Mouse (Mus musculus) forebrain, embryonic 14.5 days (tissue): ENCODE data around the gene Spats2l. TPM values are rescaled to one million over a fixed set of nuclear protein-coding genes. Genes with fewer than 3 reads are reported as not detected.
A peak's percentile ranks its signal among the peaks of the same experiment; 100 is the strongest.

ENCODE experiments used
- ATAC-seq: fragments of 200-750 bp; cut with Nextera tagmentation; 2 replicates; pipeline ENCODE4 v1.8.0; 2017; ENCODE audit warnings: mild to moderate bottlenecking, moderate library complexity
- DNase-seq: peaks from one replicate; pipeline ENCODE4 v3.0.0-alpha.2; 2015; ENCODE audit warnings: low spot score
- H3K27ac ChIP-seq: fragments of 300-500 bp; sonication (generic); 2 replicates; pipeline ENCODE4 v1.5.1; 2014; ENCODE audit warnings: low read depth, mild to moderate bottlenecking, control low read depth, low read length, moderate library complexity
- H3K27me3 ChIP-seq: fragments of 300-500 bp; sonication (generic); replicated peaks from 2 replicates; pipeline ENCODE4 v1.6.1; 2014; ENCODE audit warnings: low read length, control low read depth, mixed read lengths; ENCODE audit not compliant: control insufficient read depth, insufficient read depth
- H3K36me3 ChIP-seq: fragments of 300-500 bp; sonication (generic); 2 replicates; pipeline ENCODE4 v1.6.1; 2014; ENCODE audit warnings: low read length, control low read depth; ENCODE audit not compliant: control insufficient read depth, insufficient read depth
- H3K4me1 ChIP-seq: fragments of 300-500 bp; sonication (generic); 2 replicates; pipeline ENCODE4 v1.6.1; 2014; ENCODE audit warnings: antibody characterized with exemption, low read length, control low read depth; ENCODE audit not compliant: control insufficient read depth, insufficient read depth
- H3K4me2 ChIP-seq: fragments of 300-500 bp; sonication (generic); 2 replicates; pipeline ENCODE4 v1.6.1; 2014; ENCODE audit warnings: mild to moderate bottlenecking, control low read depth, low read length
- H3K4me3 ChIP-seq: fragments of 300-500 bp; sonication (generic); 2 replicates; pipeline ENCODE4 v1.5.1; 2014; ENCODE audit warnings: low read depth, low read length, control low read depth
- H3K9ac ChIP-seq: fragments of 300-500 bp; sonication (generic); 2 replicates; pipeline ENCODE4 v1.6.1; 2014; ENCODE audit warnings: mild to moderate bottlenecking, low read length, control low read depth, moderate library complexity
- H3K9me3 ChIP-seq: fragments of 300-500 bp; sonication (generic); replicated peaks from 2 replicates; pipeline ENCODE4 v1.6.1; 2016; ENCODE audit warnings: low read length, control low read depth, mixed read lengths; ENCODE audit not compliant: control insufficient read depth
- WGBS: fragments of 180-500 bp; shearing (Covaris S2); extraction: QIAGEN DNeasy Blood & Tissue Kit; methylation state at CpG from one replicate; pipeline ENCODE4 v1.1.7; 2014; 5-methylcytosine and 5-hydroxymethylcytosine counted together
- polyA plus RNA-seq: library from polyadenylated mRNA; unstranded; fragments of >200 nt; fragmentation: Nextera tagmentation; extraction: Ambion mirVana; gene quantifications from 2 replicates; pipeline ENCODE4 v1.2.1, GENCODE M21; 2014

Spats2l gene
- polyA plus RNA-seq, 1 experiment from 2014 or later: 45.4 TPM

DNA sequence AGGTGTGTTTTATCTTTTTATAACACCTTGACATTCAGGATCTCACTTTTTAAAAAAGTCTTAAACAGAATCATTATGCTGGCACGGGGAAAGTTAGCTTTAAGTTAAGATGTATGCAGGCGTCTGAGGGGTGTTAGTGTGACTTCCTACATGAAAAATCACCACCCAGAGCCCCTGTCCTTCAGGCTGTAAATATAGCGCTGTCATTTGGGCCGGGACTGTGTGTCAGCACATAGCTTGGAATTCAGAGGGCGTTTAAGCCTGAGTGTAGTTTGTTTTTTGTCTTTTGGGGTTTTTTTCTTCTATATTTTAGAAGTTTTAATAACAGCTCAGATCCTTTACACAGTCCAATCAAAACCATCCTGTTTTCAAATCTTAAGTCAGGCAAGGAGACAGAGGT lies 115.8 kb downstream of the Spats2l start:
- Histone ChIP-seq H3K27ac (no peak overlapping the region), H3K4me2 (no peak overlapping the region), H3K4me1 (0 out of 2 replicates have a peak, but pooled peaks cover 3% of the 10 kb centered on the region), H3K9me3 (no peaks in the 10 kb centered on the region), H3K27me3 (no peaks in the 10 kb centered on the region), H3K4me3 (no peak overlapping the region), H3K36me3 (0 out of 2 replicates have a peak, but pooled peaks cover 2% of the 10 kb centered on the region), H3K9ac (no peak overlapping the region)
- ATAC-seq (no peak), DNase-seq (no peak)
- 47% methylated on average over 5 of the region's 5 CpGs for WGBS

DNA sequence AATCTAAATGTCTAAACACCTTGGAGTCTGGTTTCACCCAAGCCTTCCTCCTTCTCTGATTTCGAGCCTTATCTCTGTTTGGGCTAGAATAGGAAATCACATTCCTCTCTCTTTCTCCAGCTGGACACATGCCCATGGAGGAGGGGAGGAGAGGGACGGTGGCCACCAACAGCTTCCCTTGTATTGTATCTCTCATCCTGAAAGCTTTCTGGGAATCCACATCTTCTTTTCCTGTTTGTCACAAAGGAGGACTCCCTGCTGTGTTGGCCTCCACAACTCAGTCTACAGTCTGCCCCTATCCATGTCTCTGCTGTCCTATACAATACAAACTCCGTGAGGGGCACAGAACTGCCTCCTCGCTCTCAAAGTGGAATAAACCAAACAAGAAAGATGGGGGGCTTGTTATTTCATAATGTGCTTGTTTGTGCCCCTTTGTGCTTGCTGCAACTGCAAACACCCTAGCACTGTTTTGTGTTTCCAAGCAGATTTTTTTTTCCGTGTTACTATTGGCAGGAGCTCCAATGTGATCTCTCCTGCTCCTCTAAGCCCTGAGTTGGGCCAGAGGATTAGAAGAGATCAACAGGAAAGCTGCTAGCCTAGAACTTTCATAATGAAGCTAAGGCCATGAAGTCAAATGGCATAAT lies 116.4 kb downstream of the Spats2l start:
- H3K27me3 ChIP-seq: no peaks in the 10 kb centered on the region
- ATAC-seq (peak; percentile 34; the same call in 1 of the 2 replicates), DNase-seq (peak; percentile 36)
- no peak overlapping the region for H3K4me3 ChIP-seq
- H3K9ac ChIP-seq: no peak overlapping the region
- H3K4me1 ChIP-seq: 0 out of 2 replicates have a peak, but pooled peaks cover 3% of the 10 kb centered on the region
- H3K9me3 ChIP-seq: no peaks in the 10 kb centered on the region
- H3K4me2 ChIP-seq: no peak overlapping the region
- no peak overlapping the region for H3K27ac ChIP-seq
- WGBS: 13% methylated on average over 5 of the region's 5 CpGs
- 0 out of 2 replicates have a peak, but pooled peaks cover 2% of the 10 kb centered on the region for H3K36me3 ChIP-seq

DNA sequence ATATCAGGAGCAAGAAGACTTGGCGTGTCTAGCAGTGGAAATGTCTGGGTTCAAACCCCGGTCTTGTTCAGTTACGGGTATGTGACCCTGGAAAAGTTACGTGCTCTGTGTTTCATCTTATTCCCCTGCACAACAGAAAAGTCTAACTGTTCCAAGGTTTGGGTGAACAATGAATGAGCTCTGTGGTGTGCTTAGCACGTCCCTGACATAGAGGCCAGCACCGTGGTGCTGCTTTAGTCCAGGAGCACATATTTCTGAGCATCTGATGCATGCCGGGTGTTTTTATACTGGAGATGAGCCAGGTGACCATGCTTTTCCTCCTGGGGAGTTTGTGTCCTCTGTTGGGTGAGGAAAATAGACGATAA lies 116.9 kb downstream of the Spats2l start:
- Histone ChIP-seq H3K4me2 (no peak overlapping the region), H3K4me1 (0 out of 2 replicates have a peak, but pooled peaks cover 3% of the 10 kb centered on the region), H3K9me3 (no peaks in the 10 kb centered on the region), H3K9ac (no peak overlapping the region), H3K36me3 (0 out of 2 replicates have a peak, but pooled peaks cover 2% of the 10 kb centered on the region), H3K27ac (no peak overlapping the region), H3K27me3 (no peaks in the 10 kb centered on the region), H3K4me3 (no peak overlapping the region)
- DNase-seq (no peak), ATAC-seq (no peak)
- WGBS: 76% methylated on average over 8 of the region's 8 CpGs

DNA sequence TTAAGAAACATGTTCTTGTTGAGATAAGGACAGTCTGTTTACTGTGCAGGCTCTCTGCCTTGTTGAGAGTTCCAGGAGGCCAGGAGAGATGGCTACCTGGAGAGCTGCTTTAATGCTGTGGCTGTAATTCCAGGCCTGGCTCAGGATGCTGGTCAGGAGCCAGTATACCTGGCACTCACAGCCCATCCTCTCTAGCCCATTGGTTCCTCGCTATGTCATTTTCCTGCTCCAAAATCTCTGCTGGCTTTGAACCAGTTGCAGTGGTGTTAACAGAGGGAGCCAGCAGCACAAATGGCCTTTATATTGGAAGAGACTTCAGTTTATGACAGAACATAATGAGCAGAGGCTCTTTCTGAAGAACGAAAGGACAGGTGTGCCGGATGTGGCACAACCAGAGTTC lies 127.5 kb downstream of the Spats2l start:
- Histone ChIP-seq H3K9me3 (no peaks in the 10 kb centered on the region), H3K36me3 (no peaks in the 10 kb centered on the region), H3K27ac (no peak overlapping the region), H3K4me1 (no peaks in the 10 kb centered on the region), H3K27me3 (no peaks in the 10 kb centered on the region), H3K9ac (no peak overlapping the region), H3K4me2 (no peak overlapping the region), H3K4me3 (no peak overlapping the region)
- 85% methylated on average over 3 of the region's 3 CpGs for WGBS
- ATAC-seq (no peak), DNase-seq (no peak)

DNA sequence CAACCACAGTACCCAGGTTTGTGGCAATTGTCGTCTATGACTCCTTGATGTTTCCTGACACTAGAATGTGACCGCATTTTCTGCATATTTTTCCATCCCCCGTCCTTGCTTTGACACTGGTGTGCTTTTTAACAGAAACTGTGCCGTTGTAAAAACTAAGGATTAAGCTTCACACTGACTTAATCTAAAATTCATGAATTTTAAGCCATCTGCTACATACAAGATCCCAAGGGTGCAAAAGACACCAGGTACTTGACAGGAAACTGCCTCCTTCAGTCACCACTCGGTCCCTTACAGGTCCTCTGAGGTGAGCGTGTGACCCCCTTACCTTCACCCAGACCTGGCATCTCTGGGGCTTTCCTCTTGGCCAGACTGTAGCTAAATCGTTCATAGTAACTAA lies 129.8 kb downstream of the Spats2l start:
- Histone ChIP-seq H3K27ac (no peak overlapping the region), H3K4me1 (no peaks in the 10 kb centered on the region), H3K4me3 (no peak overlapping the region), H3K9me3 (no peaks in the 10 kb centered on the region), H3K27me3 (no peaks in the 10 kb centered on the region), H3K36me3 (no peaks in the 10 kb centered on the region; the same call in 1 of the 2 replicates), H3K9ac (no peak overlapping the region), H3K4me2 (no peak overlapping the region)
- WGBS: 80% methylated on average over 7 of the region's 7 CpGs
- DNase-seq: no peak
- ATAC-seq: no peak

DNA sequence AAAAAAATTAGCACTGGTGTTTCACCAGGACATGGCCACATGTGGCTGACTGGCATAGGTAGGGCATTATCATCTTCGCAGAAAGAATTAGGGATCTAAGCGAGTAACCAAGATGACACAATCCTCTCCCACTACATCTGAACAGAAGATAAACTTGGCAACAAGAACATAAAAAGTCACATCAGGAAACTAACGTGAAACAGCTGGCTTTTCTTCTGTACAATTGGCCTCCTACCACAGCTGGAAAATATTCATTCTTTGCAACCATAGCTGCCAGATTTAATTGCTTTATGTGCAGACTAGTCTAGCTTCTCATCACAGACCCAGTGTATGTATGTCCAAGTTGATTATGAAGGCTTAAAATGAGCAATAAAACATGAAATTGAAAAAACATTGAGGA lies 131.9 kb downstream of the Spats2l start:
- H3K36me3 ChIP-seq: no peaks in the 10 kb centered on the region; the same call in 1 of the 2 replicates
- 88% methylated on average over 3 of the region's 3 CpGs for WGBS
- H3K4me2 ChIP-seq: no peak overlapping the region

DNA sequence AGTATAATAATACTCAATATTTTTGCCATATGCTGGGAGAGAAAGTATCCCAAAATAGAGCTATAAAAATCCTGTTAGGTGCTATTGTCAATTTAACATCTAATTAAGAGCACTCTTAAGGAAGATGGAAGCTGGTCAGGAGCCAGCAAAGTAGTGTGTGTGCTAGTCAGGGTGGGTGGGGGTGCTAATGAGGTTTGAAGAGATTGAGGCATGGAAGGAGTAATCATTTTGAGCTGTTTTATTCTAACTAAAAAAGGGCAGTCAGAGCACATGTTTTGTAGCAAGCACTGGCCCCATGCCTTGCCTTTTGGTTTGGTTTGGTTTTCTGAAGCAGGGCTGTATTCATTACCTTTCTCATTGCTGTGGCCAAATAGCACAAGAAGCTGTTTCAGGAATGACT lies 132.3 kb downstream of the Spats2l start:
- no peak overlapping the region for H3K9ac ChIP-seq
- H3K4me3 ChIP-seq: no peak overlapping the region
- H3K9me3 ChIP-seq: no peaks in the 10 kb centered on the region
- H3K4me1 ChIP-seq: no peaks in the 10 kb centered on the region
- H3K36me3 ChIP-seq: no peaks in the 10 kb centered on the region; the same call in 1 of the 2 replicates
- ATAC-seq (peak; percentile 42; the same call in 1 of the 2 replicates), DNase-seq (peak; percentile 54)
- no peak overlapping the region for H3K4me2 ChIP-seq
- no peaks in the 10 kb centered on the region for H3K27me3 ChIP-seq
- H3K27ac ChIP-seq: no peak overlapping the region

More for the DNA sequence above, 131.9 kb downstream of the Spats2l start:
- Histone ChIP-seq H3K27me3 (no peaks in the 10 kb centered on the region), H3K9ac (no peak overlapping the region), H3K27ac (no peak overlapping the region), H3K4me3 (no peak overlapping the region), H3K9me3 (no peaks in the 10 kb centered on the region), H3K4me1 (no peaks in the 10 kb centered on the region)
- no peak for DNase-seq
- ATAC-seq: no peak

DNA sequence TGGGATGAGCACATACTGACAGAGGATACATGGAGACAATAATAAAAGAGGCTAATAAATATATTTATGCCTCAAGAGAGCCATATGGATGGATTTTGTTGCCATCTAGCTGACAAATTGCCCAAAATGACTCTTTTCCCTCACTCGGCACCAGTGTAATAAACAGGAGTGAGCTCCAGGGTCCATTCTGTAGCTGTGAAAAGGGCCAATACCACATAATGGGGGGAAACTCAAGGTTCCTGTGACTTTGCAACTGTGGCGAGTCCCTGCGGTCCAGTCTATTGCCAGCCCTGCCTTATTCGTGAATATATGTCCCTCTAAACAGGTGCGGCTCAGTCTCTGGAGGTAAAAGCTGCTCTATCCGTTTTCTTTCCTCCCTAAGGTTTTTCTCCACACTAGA lies 137.6 kb downstream of the Spats2l start:
- Histone ChIP-seq H3K4me1 (no peaks in the 10 kb centered on the region), H3K27ac (no peak overlapping the region), H3K4me2 (no peak overlapping the region), H3K36me3 (no peaks in the 10 kb centered on the region; the same call in 1 of the 2 replicates), H3K27me3 (no peaks in the 10 kb centered on the region), H3K9ac (no peak overlapping the region), H3K9me3 (no peaks in the 10 kb centered on the region), H3K4me3 (no peak overlapping the region)
- 87% methylated on average over 6 of the region's 6 CpGs for WGBS
- no peak for ATAC-seq
- no peak for DNase-seq

DNA sequence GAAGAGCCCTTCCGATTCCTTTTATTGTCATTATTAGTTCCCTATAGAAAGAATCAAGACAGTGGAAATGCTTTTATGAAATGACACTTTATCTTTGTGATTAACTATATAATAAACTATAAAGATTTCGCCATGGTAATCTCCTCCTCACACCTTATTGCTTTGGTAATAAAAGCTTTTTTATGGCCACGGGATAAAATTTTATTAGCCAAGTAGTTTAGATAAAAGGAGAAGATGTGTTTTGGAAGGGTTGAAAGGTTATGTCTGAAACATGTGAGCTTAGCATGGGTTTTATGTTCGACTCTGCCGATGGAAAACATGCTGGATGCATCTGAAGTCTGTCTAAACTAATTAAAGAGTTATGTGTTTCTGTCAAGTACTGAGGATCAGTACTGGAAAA lies 143.4 kb downstream of the Spats2l start:
- Histone ChIP-seq H3K27me3 (no peaks in the 10 kb centered on the region), H3K4me1 (no peaks in the 10 kb centered on the region), H3K9ac (no peak overlapping the region), H3K9me3 (no peaks in the 10 kb centered on the region), H3K27ac (no peak overlapping the region), H3K4me2 (no peak overlapping the region), H3K4me3 (no peak overlapping the region), H3K36me3 (no peaks in the 10 kb centered on the region)
- no peak for DNase-seq
- 91% methylated on average over 5 of the region's 5 CpGs for WGBS
- ATAC-seq: no peak
